Comparison of ENCODE assay signal across 7 mouse cellular contexts in genomic region chr17:93067850-93068249, GRCm38 (mm10).
DNase-seq lines count a peak whose midpoint lies in the region; ATAC-seq and TF ChIP-seq lines count a peak whose summit lies in the region.
"Not testable (repeated sequence)": the region's sequence is repeated elsewhere in the genome, so short reads cannot be mapped to it uniquely, and the experiment has no call there.

No protein-coding gene starts in this region.

- not testable (repeated sequence) for H3K79me2 ChIP-seq in MEL (ENCODE audit: control insufficient read depth, insufficient read depth, low read length, poor library complexity)

- peak overlapping the region; percentile 51 for H3K9ac ChIP-seq in MEL (ENCODE audit: control insufficient read depth, low read depth, low read length, poor library complexity, severe bottlenecking)
- not testable (repeated sequence) for H3K9ac ChIP-seq in forebrain, embryonic 12.5 days; heart, embryonic 15.5 days; kidney, embryonic 15.5 days; limb, embryonic 14.5 days (ENCODE audit: low read depth, low read length, severe bottlenecking); midbrain, postnatal 0 days (replicated peaks; ENCODE audit: low read length, poor library complexity, severe bottlenecking)

- not testable (repeated sequence) for H3K4me2 ChIP-seq in forebrain, embryonic 12.5 days; limb, embryonic 14.5 days (replicated peaks; ENCODE audit: low read depth, low read length, severe bottlenecking); midbrain, postnatal 0 days (ENCODE audit: low read depth, low read length, poor library complexity, severe bottlenecking)
- H3K4me2 ChIP-seq in heart, embryonic 15.5 days, result peak overlapping the region; percentile 18; the same call in 1 of the 2 replicates
- H3K4me2 ChIP-seq in kidney, embryonic 15.5 days, result peak overlapping the region; percentile 43

- ATAC-seq in forebrain, embryonic 12.5 days (ENCODE audit: low FRiP score), result peak; percentile 69; the same call in 1 of the 2 replicates
- not testable (repeated sequence) for ATAC-seq in heart, embryonic 15.5 days (replicated peaks; ENCODE audit: insufficient number of reproducible peaks, insufficient read depth, low FRiP score, low read depth); limb, embryonic 14.5 days (ENCODE audit: low FRiP score, low read depth); midbrain, postnatal 0 days (ENCODE audit: low FRiP score)
- ATAC-seq in kidney, embryonic 15.5 days (replicated peaks; ENCODE audit: low FRiP score), result 0 out of 2 replicates have a peak, but pooled peaks have one; percentile 70

- peak; percentile 80 for DNase-seq in MEL (ENCODE audit: low read depth, low spot score)
- peak; percentile 3 for DNase-seq in brain, embryonic 18.5 days (ENCODE audit: low read depth, low spot score)
- DNase-seq in limb, embryonic 14.5 days (ENCODE audit: low spot score), result peak; percentile 52
- DNase-seq in midbrain, postnatal 0 days (ENCODE audit: low spot score), result peak; percentile 49

- peak overlapping the region; percentile 54 to 85 for H3K4me3 ChIP-seq in MEL (ENCODE audit: control insufficient read depth in 1 of 2, insufficient read depth in 1 of 2, low read depth in 2 of 2, low read length in 2 of 2)
- not testable (repeated sequence) for H3K4me3 ChIP-seq in forebrain, embryonic 12.5 days (replicated peaks); heart, embryonic 15.5 days; kidney, embryonic 15.5 days (replicated peaks); limb, embryonic 14.5 days (replicated peaks; ENCODE audit: low read length); midbrain, postnatal 0 days (ENCODE audit: low read depth, low read length)

- not testable (repeated sequence) for TF ChIP-seq EP300 in MEL (IDR thresholded peaks at IDR 0.05; ENCODE audit: low read depth in 1 of 2, low read length in 2 of 2)

- peak; percentile 72 for TF ChIP-seq RAD21 in MEL (IDR thresholded peaks at IDR 0.05; ENCODE audit: low read depth, low read length)

- not testable (repeated sequence) for H3K36me3 ChIP-seq in MEL (ENCODE audit: control insufficient read depth in 1 of 2, insufficient read depth in 2 of 2, low read length in 2 of 2); forebrain, embryonic 12.5 days (replicated peaks); heart, embryonic 15.5 days; kidney, embryonic 15.5 days; limb, embryonic 14.5 days (ENCODE audit: control insufficient read depth, insufficient read depth, low read length); midbrain, postnatal 0 days (ENCODE audit: insufficient read depth, low read length)

- not testable (repeated sequence) for H3K27ac ChIP-seq in MEL (ENCODE audit: control insufficient read depth, low read depth, low read length); forebrain, embryonic 12.5 days; heart, embryonic 15.5 days; kidney, embryonic 15.5 days; limb, embryonic 14.5 days (replicated peaks; ENCODE audit: low read depth, low read length); midbrain, postnatal 0 days (ENCODE audit: low read depth, low read length)

- TF ChIP-seq POLR2A in MEL (IDR thresholded peaks at IDR 0.05; ENCODE audit: control insufficient read depth in 1 of 2, insufficient read depth in 1 of 2, low read depth in 1 of 2, low read length in 2 of 2, poor library complexity in 1 of 2); limb, embryonic 14.5 days (IDR thresholded peaks at IDR 0.05; ENCODE audit: borderline replicate concordance, extremely low read depth, insufficient read depth, insufficient read length): not testable (repeated sequence)

- not testable (repeated sequence) for H3K4me1 ChIP-seq in MEL (ENCODE audit: control insufficient read depth in 1 of 2, insufficient read depth in 2 of 2, low read length in 2 of 2); forebrain, embryonic 12.5 days; heart, embryonic 15.5 days (replicated peaks); kidney, embryonic 15.5 days; limb, embryonic 14.5 days (ENCODE audit: control insufficient read depth, insufficient read depth, low read length); midbrain, postnatal 0 days (ENCODE audit: insufficient read depth, low read length)

- H3K9me3 ChIP-seq in MEL (replicated peaks; ENCODE audit: insufficient read depth, low read length); forebrain, embryonic 12.5 days; heart, embryonic 15.5 days (replicated peaks); kidney, embryonic 15.5 days (replicated peaks); limb, embryonic 14.5 days (ENCODE audit: control insufficient read depth, low read length); midbrain, postnatal 0 days (ENCODE audit: low read length): not testable (repeated sequence)

- WGBS in forebrain, embryonic 12.5 days, result 66% methylated on average over 1 of the region's 1 CpGs
- WGBS in heart, embryonic 15.5 days, result 30% methylated on average over 1 of the region's 1 CpGs
- 24% methylated on average over 1 of the region's 1 CpGs for WGBS in kidney, embryonic 15.5 days
- 38% methylated on average over 1 of the region's 1 CpGs for WGBS in limb, embryonic 14.5 days
- WGBS in midbrain, postnatal 0 days, result 64% methylated on average over 1 of the region's 1 CpGs

- peak in 2 of 3 experiments; percentile 5 to 57; a peak in 2 of 6 replicates for TF ChIP-seq CTCF in MEL (IDR thresholded peaks at IDR 0.05 in 2 of 3, conservative IDR thresholded peaks at IDR 0.05 in 1 of 3; ENCODE audit: control insufficient read depth in 1 of 3, insufficient read depth in 1 of 3, low read depth in 2 of 3, low read length in 3 of 3, poor library complexity in 1 of 3, severe bottlenecking in 1 of 3)
- peak; percentile 56 for TF ChIP-seq CTCF in midbrain, postnatal 0 days (IDR thresholded peaks at IDR 0.05)

- not testable (repeated sequence) for H3K27me3 ChIP-seq in MEL (ENCODE audit: control insufficient read depth in 1 of 2, insufficient read depth in 2 of 2, low read length in 2 of 2); forebrain, embryonic 12.5 days; heart, embryonic 15.5 days; kidney, embryonic 15.5 days; limb, embryonic 14.5 days (ENCODE audit: control insufficient read depth, insufficient read depth, low read length); midbrain, postnatal 0 days (ENCODE audit: insufficient read depth, low read length)

TF ChIP-seq in MEL, 35 proteins besides CTCF, POLR2A, EP300 and RAD21:
- 0 out of 2 replicates have a peak, but pooled peaks have one; percentile 25 for TF ChIP-seq ELF1 (IDR thresholded peaks at IDR 0.05; ENCODE audit: low read depth, low read length)
- TF ChIP-seq SMC3 (IDR thresholded peaks at IDR 0.05; ENCODE audit: low read depth, low read length), result peak; percentile 64
- peak; percentile 77 for TF ChIP-seq ZC3H11A (IDR thresholded peaks at IDR 0.05; ENCODE audit: low read depth, low read length)

Comparison
In these comparisons a context has a peak if more than half of its experiments do, and no peak if none do; other contexts are left out.
1. DNase-seq: peak in every context shown above with its lines; median percentile 80 in MEL; 52 in limb, embryonic 14.5 days; 49 in midbrain, postnatal 0 days; 3 in brain, embryonic 18.5 days.